Mouse (Mus musculus): Measurements from ENCODE around the gene Git2.

- TF ChIP-seq CTCF (IDR thresholded peaks at IDR 0.05) = no peak
- TF ChIP-seq EP300 (IDR thresholded peaks at IDR 0.05) = no peak; the same call in 1 of the 2 replicates
These were observed 19.3 kb upstream of the Git2 start for GRCm38 (mm10) chr5:114794609-114795008.
